Mouse (Mus musculus) myocyte (in vitro differentiated cells): Measurements from ENCODE around the gene Scn5a.

Experiments used
- CEBPB ChIP-seq: IDR thresholded peaks from 2 replicates; pipeline ENCODE4 v1.6.1; 2011; ENCODE audit warnings: mild to moderate bottlenecking, moderate library complexity; ENCODE audit not compliant: poor library complexity, insufficient read depth, severe bottlenecking
- E2F4 ChIP-seq: IDR thresholded peaks from one replicate; pipeline ENCODE4 v1.6.1; 2011; ENCODE audit warnings: mild to moderate bottlenecking, control low read depth, moderate library complexity; ENCODE audit not compliant: insufficient read depth
- MAX ChIP-seq: IDR thresholded peaks from one replicate; pipeline ENCODE4 v1.6.1; 2011; ENCODE audit warnings: low read depth, mild to moderate bottlenecking, control low read depth
- MYOD1 ChIP-seq, 3 experiments: IDR thresholded peaks; one replicate each; pipeline ENCODE4 v1.6.1; 2011; ENCODE audit warnings: control low read depth in 2 of 3, low read depth in 2 of 3, mild to moderate bottlenecking in 2 of 3, moderate library complexity in 1 of 3; ENCODE audit not compliant: insufficient read length in 2 of 3, control insufficient read depth in 1 of 3
- POLR2A ChIP-seq: IDR thresholded peaks from one replicate; pipeline ENCODE4 v1.6.1; 2011; ENCODE audit warnings: low read depth, mild to moderate bottlenecking, control low read depth, moderate library complexity; ENCODE audit not compliant: insufficient read length
- POLR2AphosphoS2 ChIP-seq: IDR thresholded peaks from one replicate; pipeline ENCODE4 v1.6.1; 2011; ENCODE audit warnings: low read depth, control low read depth; ENCODE audit not compliant: insufficient read length
- REST ChIP-seq: IDR thresholded peaks from one replicate; pipeline ENCODE4 v1.6.1; 2011; ENCODE audit warnings: mild to moderate bottlenecking, control low read depth, moderate library complexity; ENCODE audit not compliant: insufficient read depth, insufficient read length
- SRF ChIP-seq: IDR thresholded peaks from one replicate; pipeline ENCODE4 v1.6.1; 2011; ENCODE audit warnings: low read depth; ENCODE audit not compliant: control insufficient read depth, insufficient read length
- TCF12 ChIP-seq: IDR thresholded peaks from one replicate; pipeline ENCODE4 v1.6.1; 2011; ENCODE audit warnings: mild to moderate bottlenecking, control low read depth; ENCODE audit not compliant: poor library complexity, insufficient read depth, severe bottlenecking
- TCF3 ChIP-seq: IDR thresholded peaks from one replicate; pipeline ENCODE4 v1.6.1; 2011; ENCODE audit warnings: low read depth, control low read depth; ENCODE audit not compliant: insufficient read length
- USF1 ChIP-seq: IDR thresholded peaks from one replicate; pipeline ENCODE4 v1.6.1; 2011; ENCODE audit warnings: low read depth, mild to moderate bottlenecking, control low read depth, moderate library complexity

DNA sequence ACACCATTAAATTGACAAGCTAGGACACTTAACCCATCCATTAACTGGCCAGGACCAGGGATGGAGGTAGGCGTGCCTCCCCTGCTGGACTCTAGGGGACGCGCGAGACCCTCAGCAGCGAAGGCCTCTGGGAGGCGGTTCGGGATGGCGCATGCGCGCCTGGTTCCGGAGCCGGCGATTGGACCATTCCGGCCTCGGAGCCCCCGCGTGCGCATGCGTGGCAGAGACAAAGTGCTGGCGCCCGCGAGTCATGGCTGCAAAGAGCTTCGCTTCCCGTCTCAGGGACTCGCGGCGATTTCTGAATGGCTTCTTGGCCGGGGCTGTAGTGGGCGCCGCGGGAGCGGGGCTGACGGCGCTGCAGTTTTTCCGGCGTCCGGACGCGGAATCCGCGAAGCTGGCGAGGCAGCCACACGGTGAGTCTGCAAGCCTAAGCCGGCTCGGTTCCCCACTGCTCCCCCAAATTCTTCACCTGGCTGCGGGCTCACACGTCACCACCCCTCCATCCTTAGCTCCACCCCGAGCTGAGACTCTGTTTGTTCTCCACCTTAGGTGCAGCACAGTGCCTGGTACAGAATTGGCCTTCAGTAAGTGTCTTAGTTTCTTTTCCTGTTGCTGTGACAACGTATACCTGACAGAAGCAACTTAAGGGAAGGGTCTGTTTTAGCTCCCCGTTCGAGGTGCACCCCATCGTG, 133.9 kb downstream of the Scn5a start, which contains the start of gene Exog:
- peak; percentile 76 for TF ChIP-seq E2F4
- no peak for TF ChIP-seq MAX
- no peak for TF ChIP-seq CEBPB
- TF ChIP-seq POLR2A = peak; percentile 74
- no peak for TF ChIP-seq SRF
- TF ChIP-seq MYOD1 (IDR thresholded peaks at IDR 0.05; ENCODE audit: control insufficient read depth in 1 of 3, insufficient read length in 2 of 3, low read depth in 2 of 3) = no peak
- no peak for TF ChIP-seq REST
- no peak for TF ChIP-seq TCF12
- no peak for TF ChIP-seq TCF3
- TF ChIP-seq POLR2AphosphoS2 = peak; percentile 71
- TF ChIP-seq USF1 = no peak
